Mouse (Mus musculus) MEL (cell line): ENCODE data around the gene Acoxl.

Experiments
- CHD1 ChIP-seq: IDR thresholded peaks from 2 replicates; pipeline ENCODE4 v1.6.1; 2012; ENCODE audit warnings: low read depth, mild to moderate bottlenecking, inconsistent platforms, low read length, improper control_type of control experiment
- CTCF ChIP-seq, 3 experiments: IDR thresholded peaks in 2 of 3; conservative IDR thresholded peaks in 1 of 3; 2 replicates each; pipeline ENCODE4 v1.5.1; 2011 to 2012; ENCODE audit warnings: low read length in 3 of 3, low read depth in 2 of 3, mild to moderate bottlenecking in 2 of 3, improper control_type of control experiment in 1 of 3, inconsistent platforms in 1 of 3, mixed read lengths in 1 of 3, moderate library complexity in 1 of 3; ENCODE audit not compliant: control insufficient read depth in 1 of 3, insufficient read depth in 1 of 3, poor library complexity in 1 of 3, severe bottlenecking in 1 of 3
- EP300 ChIP-seq, 2 experiments: IDR thresholded peaks; 2 replicates each; pipeline ENCODE4 v1.6.1; 2011; ENCODE audit warnings: improper control_type of control experiment in 2 of 2, low read length in 2 of 2, low read depth in 1 of 2, mild to moderate bottlenecking in 1 of 2
- GATA1 ChIP-seq: IDR thresholded peaks from 2 replicates; pipeline ENCODE4 v1.6.1; 2011; ENCODE audit warnings: low read depth, low read length, improper control_type of control experiment
- HCFC1 ChIP-seq: IDR thresholded peaks from 2 replicates; pipeline ENCODE4 v1.6.1; 2012; ENCODE audit warnings: low read depth, mild to moderate bottlenecking, inconsistent platforms, low read length, improper control_type of control experiment, moderate library complexity
- POLR2A ChIP-seq, 2 experiments: IDR thresholded peaks; 2 replicates each; pipeline ENCODE4 v1.6.1; 2011 to 2012; ENCODE audit warnings: low read length in 2 of 2, mild to moderate bottlenecking in 2 of 2, control low read depth in 1 of 2, improper control_type of control experiment in 1 of 2, low read depth in 1 of 2, moderate library complexity in 1 of 2; ENCODE audit not compliant: control insufficient read depth in 1 of 2, insufficient read depth in 1 of 2, poor library complexity in 1 of 2
- TAL1 ChIP-seq: IDR thresholded peaks from 2 replicates; pipeline ENCODE4 v1.6.1; 2012; ENCODE audit warnings: mild to moderate bottlenecking, inconsistent platforms, low read length, moderate library complexity, mixed read lengths
- TCF12 ChIP-seq: IDR thresholded peaks from 2 replicates; pipeline ENCODE4 v1.6.1; 2014; ENCODE audit warnings: low read depth, mild to moderate bottlenecking, inconsistent platforms, low read length, improper control_type of control experiment, moderate library complexity
- ZKSCAN1 ChIP-seq: IDR thresholded peaks from 2 replicates; pipeline ENCODE4 v1.6.1; 2012; ENCODE audit warnings: low read depth, mild to moderate bottlenecking, inconsistent platforms, low read length, improper control_type of control experiment, moderate library complexity
- ZMIZ1 ChIP-seq: IDR thresholded peaks from 2 replicates; pipeline ENCODE4 v1.6.1; 2012; ENCODE audit warnings: low read depth, mild to moderate bottlenecking, inconsistent platforms, low read length, improper control_type of control experiment, moderate library complexity
- ZNF384 ChIP-seq: IDR thresholded peaks from 2 replicates; pipeline ENCODE4 v1.6.1; 2012; ENCODE audit warnings: low read depth, mild to moderate bottlenecking, inconsistent platforms, low read length, improper control_type of control experiment

GRCm38 (mm10) chr2:127982610-127983009 is 143.9 kb downstream of the Acoxl start:
- TF ChIP-seq TAL1, result no peak
- no peak for TF ChIP-seq ZNF384
- TF ChIP-seq CTCF (IDR thresholded peaks at IDR 0.05 in 2 of 3, conservative IDR thresholded peaks at IDR 0.05 in 1 of 3; ENCODE audit: control insufficient read depth in 1 of 3, insufficient read depth in 1 of 3, low read depth in 2 of 3, low read length in 3 of 3, poor library complexity in 1 of 3, severe bottlenecking in 1 of 3), result no peak
- TF ChIP-seq ZMIZ1, result no peak
- no peak for TF ChIP-seq GATA1
- no peak for TF ChIP-seq ZKSCAN1
- TF ChIP-seq EP300 (IDR thresholded peaks at IDR 0.05; ENCODE audit: low read depth in 1 of 2, low read length in 2 of 2), result no peak
- no peak for TF ChIP-seq CHD1
- no peak for TF ChIP-seq POLR2A (IDR thresholded peaks at IDR 0.05; ENCODE audit: control insufficient read depth in 1 of 2, insufficient read depth in 1 of 2, low read depth in 1 of 2, low read length in 2 of 2, poor library complexity in 1 of 2)
- no peak for TF ChIP-seq HCFC1
- no peak for TF ChIP-seq TCF12
